Mouse (Mus musculus): ENCODE data around the gene Zfp26. TPM values are rescaled to one million over a fixed set of nuclear protein-coding genes. Genes with fewer than 3 reads are reported as not detected.
A peak's percentile ranks its signal among the peaks of the same experiment; 100 is the strongest.

Zfp26 gene
- polyA plus RNA-seq, 1 experiment from 2014 or later: 14.1 TPM

DNA sequence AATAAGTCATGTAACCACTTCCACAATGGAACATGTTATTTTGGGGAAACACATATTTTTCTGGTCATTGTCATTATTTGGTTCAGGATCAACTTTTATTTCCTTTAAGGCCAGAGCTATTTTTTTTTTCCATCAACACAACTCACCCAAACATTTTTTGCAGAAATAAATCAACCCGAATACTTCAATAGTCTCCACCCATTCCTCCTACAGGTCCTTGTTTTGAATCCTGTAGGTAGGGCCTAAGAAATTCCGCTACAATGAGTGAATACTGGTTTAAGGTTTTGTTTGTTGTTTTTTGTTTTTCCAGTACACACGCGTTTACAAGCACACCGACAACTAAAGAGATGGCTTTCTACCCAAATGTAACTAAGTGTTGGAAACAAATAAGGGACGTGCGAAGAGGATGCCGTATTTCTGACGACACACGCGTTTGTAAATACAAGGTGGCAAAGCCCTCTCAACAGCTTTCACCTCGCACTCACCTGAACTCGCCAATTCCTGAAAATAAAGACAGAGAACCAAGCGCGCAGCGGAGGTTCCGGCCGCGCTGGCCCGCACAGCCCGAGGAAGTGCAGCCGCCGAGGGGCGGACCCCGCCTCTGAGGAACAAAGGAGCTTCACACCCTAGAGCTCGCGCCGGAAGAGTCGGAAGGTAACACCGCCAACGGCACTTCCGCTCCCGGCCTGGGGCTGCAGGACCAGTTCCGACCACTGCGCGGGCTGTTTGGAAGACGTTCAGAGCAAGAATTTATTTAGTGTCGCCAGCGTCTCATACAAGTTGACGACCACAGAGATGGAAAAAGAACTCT, 75.2 kb downstream of the Zfp26 start, which contains the start of gene Zfp560:
TSS of gene Zfp560 (minus strand) at position 646 of the 811 bp plus-strand sequence.
- 3% methylated on average over 40 of the region's 40 CpGs for WGBS (ENCODE audit: insufficient replicate concordance)
- Histone ChIP-seq H3K4me1 (ENCODE audit: control insufficient read depth, insufficient read depth, low read length) (no peaks in the 10 kb centered on the region), H3K36me3 (ENCODE audit: control insufficient read depth, insufficient read depth, low read length) (no peaks in the 10 kb centered on the region), H3K4me3 (ENCODE audit: low read depth, low read length) (peak within 1 kb of the TSS; percentile 76), H3K9me3 (replicated peaks; ENCODE audit: control insufficient read depth, low read length) (no peaks in the 10 kb centered on the region), H3K27me3 (ENCODE audit: control insufficient read depth, insufficient read depth, low read length) (no peaks in the 10 kb centered on the region), H3K9ac (ENCODE audit: low read depth, low read length) (peak within 1 kb of the TSS; percentile 80), H3K27ac (ENCODE audit: low read depth, low read length) (peak within 1 kb of the TSS; percentile 54; the same call in 1 of the 2 replicates), H3K4me2 (peak within 1 kb of the TSS; percentile 71)
- peak; percentile 98 for ATAC-seq (replicated peaks; ENCODE audit: insufficient number of reproducible peaks, low FRiP score, low TSS enrichment)

DNA sequence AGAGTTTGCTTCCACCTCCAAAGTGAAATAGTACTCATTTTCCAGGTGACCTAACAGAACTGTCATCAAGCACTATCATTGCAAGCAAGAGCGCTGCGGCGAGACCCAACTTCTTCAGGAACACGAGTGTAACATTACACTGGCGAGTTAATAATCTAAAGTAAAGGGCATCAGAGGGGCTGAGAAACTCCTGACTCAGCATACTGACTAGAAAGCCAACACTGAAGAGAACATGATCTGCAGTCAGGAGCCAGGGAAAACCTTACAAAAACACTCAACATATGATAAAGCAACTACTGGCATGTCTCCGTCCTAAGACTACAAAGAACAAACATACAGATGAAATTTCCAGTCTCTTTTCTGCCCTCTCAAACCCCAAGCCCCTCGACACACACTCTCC, 76.3 kb downstream of the Zfp26 start:
- H3K9ac ChIP-seq (ENCODE audit: low read depth, low read length): no peak overlapping the region
- 0 out of 2 replicates have a peak overlapping the region, but pooled peaks have one; percentile 21 for H3K4me2 ChIP-seq
- H3K4me1 ChIP-seq (ENCODE audit: control insufficient read depth, insufficient read depth, low read length): no peaks in the 10 kb centered on the region
- H3K27me3 ChIP-seq (ENCODE audit: control insufficient read depth, insufficient read depth, low read length): no peaks in the 10 kb centered on the region
- no peak overlapping the region for H3K4me3 ChIP-seq (ENCODE audit: low read depth, low read length)
- H3K27ac ChIP-seq (ENCODE audit: low read depth, low read length): no peak overlapping the region
- no peaks in the 10 kb centered on the region for H3K36me3 ChIP-seq (ENCODE audit: control insufficient read depth, insufficient read depth, low read length)
- no peak for ATAC-seq (replicated peaks; ENCODE audit: insufficient number of reproducible peaks, low FRiP score, low TSS enrichment)
- 84% methylated on average over 7 of the region's 7 CpGs for WGBS (ENCODE audit: insufficient replicate concordance)
- H3K9me3 ChIP-seq (replicated peaks; ENCODE audit: control insufficient read depth, low read length): no peaks in the 10 kb centered on the region

Other genes with a start within 250 kb of the Zfp26 start
- gene Olfr871, start 248.0 kb downstream of the Zfp26 start, polyA plus RNA-seq (2014; fragmentation: Nextera tagmentation; extraction: Ambion mirVana): not detected in 2 replicates
- not detected in 2 replicates for gene Olfr872, start 223.0 kb downstream of the Zfp26 start, polyA plus RNA-seq (2014; fragmentation: Nextera tagmentation; extraction: Ambion mirVana)
- gene Olfr39, start 177.8 kb downstream of the Zfp26 start, polyA plus RNA-seq (2014; fragmentation: Nextera tagmentation; extraction: Ambion mirVana): not detected in 2 replicates
- gene Olfr873, start 161.6 kb downstream of the Zfp26 start, polyA plus RNA-seq (2014; fragmentation: Nextera tagmentation; extraction: Ambion mirVana): not detected in 2 replicates
- gene Olfr18, start 124.1 kb downstream of the Zfp26 start, polyA plus RNA-seq (2014; fragmentation: Nextera tagmentation; extraction: Ambion mirVana): 0.10 TPM in 1 of 2 replicates, not detected in the other
- gene Zfp560, start 75.0 kb downstream of the Zfp26 start, polyA plus RNA-seq (2014; fragmentation: Nextera tagmentation; extraction: Ambion mirVana): 26.0 and 27.0 TPM in 2 replicates
- 16.4 and 17.1 TPM in 2 replicates for gene Zfp426, start 32.6 kb upstream of the Zfp26 start, polyA plus RNA-seq (2014; fragmentation: Nextera tagmentation; extraction: Ambion mirVana)
- 50.7 and 56.7 TPM in 2 replicates for gene Zfp266, start 61.3 kb upstream of the Zfp26 start, polyA plus RNA-seq (2014; fragmentation: Nextera tagmentation; extraction: Ambion mirVana)
- gene Zfp846, start 121.1 kb upstream of the Zfp26 start, polyA plus RNA-seq (2014; fragmentation: Nextera tagmentation; extraction: Ambion mirVana): 9.0 and 9.8 TPM in 2 replicates
- 330 and 338 TPM in 2 replicates for gene Ubl5, start 182.7 kb upstream of the Zfp26 start, polyA plus RNA-seq (2014; fragmentation: Nextera tagmentation; extraction: Ambion mirVana)
- gene Fbxl12, start 184.6 kb upstream of the Zfp26 start, polyA plus RNA-seq (2014; fragmentation: Nextera tagmentation; extraction: Ambion mirVana): 12.5 and 13.5 TPM in 2 replicates
- 53.1 and 54.6 TPM in 2 replicates for gene Pin1, start 191.9 kb upstream of the Zfp26 start, polyA plus RNA-seq (2014; fragmentation: Nextera tagmentation; extraction: Ambion mirVana)